In the genomic region with DNA sequence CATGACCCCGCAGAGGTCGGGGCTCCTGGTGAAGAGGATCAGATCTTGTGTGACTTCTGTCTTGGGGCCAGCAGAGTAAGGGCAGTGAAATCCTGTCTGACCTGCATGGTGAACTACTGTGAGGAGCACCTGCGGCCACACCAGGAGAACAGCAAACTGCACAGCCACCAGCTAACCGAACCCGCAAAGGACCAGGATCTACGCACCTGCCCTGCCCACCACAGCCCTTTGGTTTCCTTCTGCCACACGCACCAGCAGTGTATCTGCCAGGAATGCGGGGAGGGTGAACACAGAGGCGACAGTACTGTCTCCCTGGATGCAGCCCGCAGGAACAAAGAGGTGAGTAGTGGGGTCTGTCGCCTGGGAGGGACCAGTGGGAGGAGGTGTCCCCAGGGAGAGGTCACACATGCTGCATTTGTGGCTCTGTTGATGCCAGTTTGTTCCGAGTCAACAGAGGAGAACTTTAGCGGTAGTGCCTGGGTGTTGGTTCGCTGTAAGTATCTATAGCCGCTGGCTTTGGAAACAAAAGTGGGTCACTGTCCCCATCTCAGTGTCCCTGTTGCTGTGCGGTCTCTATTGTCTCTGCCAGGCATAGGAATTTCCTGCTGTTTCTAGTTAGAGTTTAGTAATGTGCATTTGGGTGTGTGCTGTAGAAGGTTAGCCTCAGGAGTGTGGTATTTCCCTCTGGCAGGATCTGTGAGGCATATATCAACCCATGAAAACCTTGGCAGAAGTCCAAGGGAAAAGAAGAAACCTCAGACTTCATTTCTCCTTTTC, we compare ENCODE assay signal across 8 mouse cellular contexts. TPM values are rescaled to one million over a fixed set of nuclear protein-coding genes. Genes with fewer than 3 reads are reported as not detected.
DNase-seq lines count a peak whose midpoint lies in the region; ATAC-seq and TF ChIP-seq lines count a peak whose summit lies in the region.

No protein-coding gene starts in this region.

- H3K4me2 ChIP-seq in forebrain, embryonic 12.5 days: peak overlapping the region; percentile 55
- H3K4me2 ChIP-seq in liver, embryonic 11.5 days: peak overlapping the region; percentile 65
- peak overlapping the region; percentile 78 for H3K4me2 ChIP-seq in midbrain, postnatal 0 days (ENCODE audit: low read depth, low read length, poor library complexity, severe bottlenecking)

- peak overlapping the region; percentile 29; the same call in 1 of the 2 replicates for H3K9ac ChIP-seq in forebrain, embryonic 12.5 days
- no peak overlapping the region for H3K9ac ChIP-seq in liver, embryonic 11.5 days (ENCODE audit: low read depth, low read length)
- peak overlapping the region; percentile 42 for H3K9ac ChIP-seq in midbrain, postnatal 0 days (replicated peaks; ENCODE audit: low read length, poor library complexity, severe bottlenecking)

- 25% methylated on average over 16 of the region's 16 CpGs for WGBS in forebrain, embryonic 12.5 days
- 19% methylated on average over 16 of the region's 16 CpGs for WGBS in hindbrain, embryonic 10.5 days
- 17% methylated on average over 16 of the region's 16 CpGs for WGBS in liver, embryonic 11.5 days
- 23% methylated on average over 16 of the region's 16 CpGs for WGBS in midbrain, postnatal 0 days

- peaks cover 10% of the 10 kb centered on the region; the same call in 1 of the 2 replicates for H3K27me3 ChIP-seq in forebrain, embryonic 12.5 days
- H3K27me3 ChIP-seq in hindbrain, embryonic 10.5 days (ENCODE audit: insufficient read depth, poor library complexity, severe bottlenecking): 0 out of 2 replicates have a peak, but pooled peaks cover 4% of the 10 kb centered on the region
- no peaks in the 10 kb centered on the region for H3K27me3 ChIP-seq in liver, embryonic 11.5 days (replicated peaks; ENCODE audit: control insufficient read depth, insufficient read depth, low read length)
- H3K27me3 ChIP-seq in midbrain, postnatal 0 days (ENCODE audit: insufficient read depth, low read length): no peaks in the 10 kb centered on the region

- ATAC-seq in frontal cortex, adult (ENCODE audit: low TSS enrichment): peak; percentile 59
- ATAC-seq in forebrain, embryonic 12.5 days (ENCODE audit: low FRiP score): 0 out of 2 replicates have a peak, but pooled peaks have one; percentile 33
- no peak for ATAC-seq in liver, embryonic 11.5 days (replicated peaks; ENCODE audit: low FRiP score)
- no peak for ATAC-seq in midbrain, postnatal 0 days (ENCODE audit: low FRiP score)

- peaks cover 15% of the 10 kb centered on the region for H3K4me1 ChIP-seq in forebrain, embryonic 12.5 days
- peaks cover 24% of the 10 kb centered on the region for H3K4me1 ChIP-seq in hindbrain, embryonic 10.5 days (replicated peaks)
- H3K4me1 ChIP-seq in liver, embryonic 11.5 days (replicated peaks; ENCODE audit: control insufficient read depth, insufficient read depth, low read length): peaks cover 6% of the 10 kb centered on the region
- H3K4me1 ChIP-seq in midbrain, postnatal 0 days (ENCODE audit: insufficient read depth, low read length): peaks cover 3% of the 10 kb centered on the region; the same call in 1 of the 2 replicates

- peak overlapping the region; percentile 34 for H3K4me3 ChIP-seq in forebrain, embryonic 12.5 days (replicated peaks)
- peak overlapping the region; percentile 50 for H3K4me3 ChIP-seq in hindbrain, embryonic 10.5 days
- H3K4me3 ChIP-seq in liver, embryonic 11.5 days (ENCODE audit: low read depth, low read length): peak overlapping the region; percentile 41
- H3K4me3 ChIP-seq in midbrain, postnatal 0 days (ENCODE audit: low read depth, low read length): peak overlapping the region; percentile 44

- DNase-seq in frontal cortex, postnatal 25 days (ENCODE audit: low spot score in 2 of 2): no peak
- peak; percentile 34 for DNase-seq in ZHBTc4 (ENCODE audit: low read depth, low spot score)
- peak; percentile 38 for DNase-seq in hindbrain, embryonic 10.5 days (ENCODE audit: low spot score)
- peak; percentile 34 for DNase-seq in liver, embryonic 11.5 days (ENCODE audit: low spot score)
- peak; percentile 13 for DNase-seq in midbrain, postnatal 0 days (ENCODE audit: low spot score)
- DNase-seq in thymus, postnatal 4 days: peak; percentile 22

- no peaks in the 10 kb centered on the region for H3K9me3 ChIP-seq in forebrain, embryonic 12.5 days
- H3K9me3 ChIP-seq in hindbrain, embryonic 10.5 days: no peaks in the 10 kb centered on the region
- H3K9me3 ChIP-seq in liver, embryonic 11.5 days (ENCODE audit: control insufficient read depth, low read length): no peaks in the 10 kb centered on the region
- H3K9me3 ChIP-seq in midbrain, postnatal 0 days (ENCODE audit: low read length): no peaks in the 10 kb centered on the region

- no peaks in the 10 kb centered on the region for H3K36me3 ChIP-seq in forebrain, embryonic 12.5 days (replicated peaks)
- no peaks in the 10 kb centered on the region for H3K36me3 ChIP-seq in hindbrain, embryonic 10.5 days
- no peaks in the 10 kb centered on the region for H3K36me3 ChIP-seq in liver, embryonic 11.5 days (ENCODE audit: control insufficient read depth, insufficient read depth, low read length)
- no peaks in the 10 kb centered on the region for H3K36me3 ChIP-seq in midbrain, postnatal 0 days (ENCODE audit: insufficient read depth, low read length)

- TF ChIP-seq CTCF in midbrain, postnatal 0 days (IDR thresholded peaks at IDR 0.05): no peak

- 0 out of 2 replicates have a peak overlapping the region, but pooled peaks have one; percentile 42 for H3K27ac ChIP-seq in forebrain, embryonic 12.5 days
- peak overlapping the region; percentile 84 for H3K27ac ChIP-seq in hindbrain, embryonic 10.5 days
- H3K27ac ChIP-seq in liver, embryonic 11.5 days (ENCODE audit: low read depth, low read length): no peak overlapping the region; the same call in 1 of the 2 replicates
- H3K27ac ChIP-seq in midbrain, postnatal 0 days (ENCODE audit: low read depth, low read length): no peak overlapping the region

RNA-seq across cellular contexts. Expression of a gene that starts 0.8 kb away (rescaled TPM):
- polyA plus RNA-seq in forebrain, embryonic 12.5 days (2016; fragmentation: Nextera tagmentation; extraction: Ambion mirVana): 4.4 and 5.3 TPM in 2 replicates
- polyA plus RNA-seq in hindbrain, embryonic 10.5 days (2016; fragmentation: Nextera tagmentation; extraction: Ambion mirVana): 4.4 and 6.1 TPM in 2 replicates
- polyA plus RNA-seq in liver, embryonic 11.5 days (2014; fragmentation: Nextera tagmentation; extraction: Ambion mirVana): 2.2 and 3.1 TPM in 2 replicates
- total RNA-seq in midbrain, postnatal 0 days (2014; rRNA removed): 5.8 and 7.1 TPM in 2 replicates
- 5.8 and 6.2 TPM in 2 replicates for polyA plus RNA-seq in midbrain, postnatal 0 days (2015; fragmentation: Nextera tagmentation; extraction: Ambion mirVana)

RNA-seq across cellular contexts. Expression of a gene that starts 26.0 kb away (rescaled TPM):
- 0.24 and 0.62 TPM in 2 replicates for polyA plus RNA-seq in forebrain, embryonic 12.5 days (2016; fragmentation: Nextera tagmentation; extraction: Ambion mirVana)
- polyA plus RNA-seq in hindbrain, embryonic 10.5 days (2016; fragmentation: Nextera tagmentation; extraction: Ambion mirVana): 0.36 and 0.41 TPM in 2 replicates
- polyA plus RNA-seq in liver, embryonic 11.5 days (2014; fragmentation: Nextera tagmentation; extraction: Ambion mirVana): 0.10 and 0.15 TPM in 2 replicates
- 0.38 and 0.49 TPM in 2 replicates for total RNA-seq in midbrain, postnatal 0 days (2014; rRNA removed)
- 0.60 and 0.72 TPM in 2 replicates for polyA plus RNA-seq in midbrain, postnatal 0 days (2015; fragmentation: Nextera tagmentation; extraction: Ambion mirVana)

RNA-seq across cellular contexts. Expression of a gene that starts 31.6 kb away (rescaled TPM):
- 31.9 and 33.6 TPM in 2 replicates for polyA plus RNA-seq in forebrain, embryonic 12.5 days (2016; fragmentation: Nextera tagmentation; extraction: Ambion mirVana)
- 23.6 and 23.7 TPM in 2 replicates for polyA plus RNA-seq in hindbrain, embryonic 10.5 days (2016; fragmentation: Nextera tagmentation; extraction: Ambion mirVana)
- polyA plus RNA-seq in liver, embryonic 11.5 days (2014; fragmentation: Nextera tagmentation; extraction: Ambion mirVana): 8.3 and 8.6 TPM in 2 replicates
- total RNA-seq in midbrain, postnatal 0 days (2014; rRNA removed): 20.1 and 25.0 TPM in 2 replicates
- 15.6 and 16.9 TPM in 2 replicates for polyA plus RNA-seq in midbrain, postnatal 0 days (2015; fragmentation: Nextera tagmentation; extraction: Ambion mirVana)

RNA-seq across cellular contexts. Expression of a gene that starts 58.4 kb away (rescaled TPM):
- polyA plus RNA-seq in forebrain, embryonic 12.5 days (2016; fragmentation: Nextera tagmentation; extraction: Ambion mirVana): 41.3 and 42.2 TPM in 2 replicates
- 44.0 and 44.4 TPM in 2 replicates for polyA plus RNA-seq in hindbrain, embryonic 10.5 days (2016; fragmentation: Nextera tagmentation; extraction: Ambion mirVana)
- polyA plus RNA-seq in liver, embryonic 11.5 days (2014; fragmentation: Nextera tagmentation; extraction: Ambion mirVana): 49.1 and 53.7 TPM in 2 replicates
- total RNA-seq in midbrain, postnatal 0 days (2014; rRNA removed): 29.5 and 36.6 TPM in 2 replicates
- polyA plus RNA-seq in midbrain, postnatal 0 days (2015; fragmentation: Nextera tagmentation; extraction: Ambion mirVana): 42.5 and 44.2 TPM in 2 replicates

Comparison
In these comparisons a context has a peak if more than half of its experiments do, and no peak if none do; other contexts are left out.
1. ATAC-seq: peak in frontal cortex, adult (single experiment) and forebrain, embryonic 12.5 days (single experiment); none in liver, embryonic 11.5 days (single experiment) and midbrain, postnatal 0 days (single experiment).
2. DNase-seq: peak in ZHBTc4 (single experiment), hindbrain, embryonic 10.5 days (single experiment), liver, embryonic 11.5 days (single experiment), midbrain, postnatal 0 days (single experiment) and thymus, postnatal 4 days (single experiment); none in frontal cortex, postnatal 25 days (0 of 2).
3. H3K27ac ChIP-seq: peak in forebrain, embryonic 12.5 days (single experiment) and hindbrain, embryonic 10.5 days (single experiment); none in liver, embryonic 11.5 days (single experiment) and midbrain, postnatal 0 days (single experiment).
4. Peak in every context shown above with its lines, with median percentiles within 50 percentile points of each other: H3K4me2 ChIP-seq and H3K4me3 ChIP-seq.